Mouse (Mus musculus): ENCODE data around the gene Serpina10. TPM values are rescaled to one million over a fixed set of nuclear protein-coding genes. Genes with fewer than 3 reads are reported as not detected.
"Not testable (repeated sequence)": the region's sequence is repeated elsewhere in the genome, so short reads cannot be mapped to it uniquely, and the experiment has no call there.

Serpina10 gene
- total RNA-seq, 2 experiments from 2014 or later = not detected

- DNase-seq (ENCODE audit: extremely low spot score in 1 of 2, low spot score in 1 of 2) = no peak
Measured at GRCm38 (mm10) chr12:103616860-103617261, 14.4 kb downstream of the Serpina10 start.

GRCm38 (mm10) chr12:103615734-103616133 lies 15.5 kb downstream of the Serpina10 start:
- DNase-seq (ENCODE audit: extremely low spot score in 1 of 2, low spot score in 1 of 2) = no peak

GRCm38 (mm10) chr12:103615141-103615540 lies 16.1 kb downstream of the Serpina10 start:
- DNase-seq (ENCODE audit: extremely low spot score in 1 of 2, low spot score in 1 of 2) = no peak

GRCm38 (mm10) chr12:103601839-103602238 lies 29.4 kb downstream of the Serpina10 start:
- no peak for DNase-seq (ENCODE audit: extremely low spot score in 1 of 2, low spot score in 1 of 2)

GRCm38 (mm10) chr12:103600364-103600763 lies 30.9 kb downstream of the Serpina10 start:
- no peak for DNase-seq (ENCODE audit: extremely low spot score in 1 of 2, low spot score in 1 of 2)

- DNase-seq (ENCODE audit: extremely low spot score in 1 of 2, low spot score in 1 of 2) = no peak
Measured at GRCm38 (mm10) chr12:103598411-103598810, 32.8 kb downstream of the Serpina10 start.

- no peak for DNase-seq (ENCODE audit: extremely low spot score in 1 of 2, low spot score in 1 of 2)
Measured at GRCm38 (mm10) chr12:103583771-103584170, 47.5 kb downstream of the Serpina10 start.

GRCm38 (mm10) chr12:103578148-103578547 lies 53.1 kb downstream of the Serpina10 start:
- not testable (repeated sequence) for DNase-seq (ENCODE audit: extremely low spot score in 1 of 2, low spot score in 1 of 2)

- DNase-seq (ENCODE audit: extremely low spot score in 1 of 2, low spot score in 1 of 2) = no peak
Measured at GRCm38 (mm10) chr12:103569690-103570089, 61.6 kb downstream of the Serpina10 start.

GRCm38 (mm10) chr12:103567129-103567528 lies 64.1 kb downstream of the Serpina10 start:
- DNase-seq (ENCODE audit: extremely low spot score in 1 of 2, low spot score in 1 of 2) = no peak

- DNase-seq (ENCODE audit: extremely low spot score in 1 of 2, low spot score in 1 of 2) = no peak
Measured at GRCm38 (mm10) chr12:103565151-103565550, 66.1 kb downstream of the Serpina10 start.

Other genes starting within 250 kb of the Serpina10 start
- gene Otub2, start 242.8 kb downstream of the Serpina10 start, total RNA-seq (2021) = 10 to 100 TPM; 46.6 to 53.9 TPM
- gene 9330161L09Rik, start 223.6 kb downstream of the Serpina10 start, total RNA-seq (2021) = 1 to 10 TPM; 1.6 to 3.4 TPM
- gene Ddx24, start 205.6 kb downstream of the Serpina10 start, total RNA-seq (2021) = 100 to 1,000 TPM; 211 to 223 TPM
- gene Ifi27, start 197.2 kb downstream of the Serpina10 start, total RNA-seq (2021) = 10 to 100 TPM; 74.1 to 81.0 TPM
- gene Ifi27l2a, start 187.8 kb downstream of the Serpina10 start, total RNA-seq (2021) = 1 to 10 TPM; 1.2 to 1.6 TPM
- gene Ifi27l2b, start 174.2 kb downstream of the Serpina10 start, total RNA-seq (2021) = not detected
- 10 to 100 TPM; 43.6 to 47.9 TPM for gene Ppp4r4, start 99.2 kb downstream of the Serpina10 start, total RNA-seq (2021)
- not detected for gene Serpina6, start 25.8 kb upstream of the Serpina10 start, total RNA-seq (2021)
- not detected for gene Serpina16, start 44.7 kb upstream of the Serpina10 start, total RNA-seq (2021)
- gene Serpina1f, start 64.1 kb upstream of the Serpina10 start, total RNA-seq (2021) = not detected
- not detected for gene Serpina1d, start 142.1 kb upstream of the Serpina10 start, total RNA-seq (2021)
- not detected for gene Serpina1b, start 198.9 kb upstream of the Serpina10 start, total RNA-seq (2021)
- gene Serpina1a, start 232.1 kb upstream of the Serpina10 start, total RNA-seq (2021) = not detected

Measured in layer of hippocampus, postnatal 25 days (tissue).